Mouse (Mus musculus): ENCODE results near the gene Eif4a1.

- TF ChIP-seq ZC3H11A (IDR thresholded peaks at IDR 0.05; ENCODE audit: borderline replicate concordance, low read depth, low read length) (no peak), HCFC1 (IDR thresholded peaks at IDR 0.05; ENCODE audit: borderline replicate concordance, insufficient read depth, low read length) (no peak), ZNF384 (IDR thresholded peaks at IDR 0.05; ENCODE audit: low read depth, low read length) (no peak)
These were observed 49.8 kb downstream of the Eif4a1 start for GRCm38 (mm10) chr11:69622406-69622805.

Measured in ES-E14 (cell line).